7 mouse cellular contexts compared by ENCODE assay signal in genomic region chr14:40966862-40967597, GRCm38 (mm10). TPM values are rescaled to one million over a fixed set of nuclear protein-coding genes. Genes with fewer than 3 reads are reported as not detected.
DNase-seq lines count a peak whose midpoint lies in the region; ATAC-seq lines count a peak whose summit lies in the region.

No protein-coding gene starts in this region.

- peak overlapping the region; percentile 86 for H3K9ac ChIP-seq in intestine, embryonic 15.5 days
- H3K9ac ChIP-seq in midbrain, embryonic 11.5 days (ENCODE audit: low read length): peak overlapping the region; percentile 97

- intact Hi-C loops in left cerebral cortex, postnatal 36 days (cut with DNase I): loop anchor here (5.0 kb wide), 1 partner anchor 45 kb away; the partner anchor contains the start of gene Fam213a

- H3K4me2 ChIP-seq in intestine, embryonic 15.5 days (replicated peaks): peak overlapping the region; percentile 63
- H3K4me2 ChIP-seq in midbrain, embryonic 11.5 days: peak overlapping the region; percentile 83

- H3K9me3 ChIP-seq in intestine, embryonic 15.5 days: no peaks in the 10 kb centered on the region
- H3K9me3 ChIP-seq in midbrain, embryonic 11.5 days (ENCODE audit: control insufficient read depth, low read length): no peaks in the 10 kb centered on the region

- no peaks in the 10 kb centered on the region for H3K36me3 ChIP-seq in intestine, embryonic 15.5 days
- no peaks in the 10 kb centered on the region for H3K36me3 ChIP-seq in midbrain, embryonic 11.5 days (ENCODE audit: control insufficient read depth, insufficient read depth, low read length)

- DNase-seq in adrenal gland, adult 18-20 months (ENCODE audit: low spot score in 2 of 2): peak; percentile 97 to 98
- DNase-seq in embryo, embryonic 11 days: peak; percentile 98
- peak; percentile 97 for DNase-seq in gastrocnemius, postnatal 25 days
- DNase-seq in left cerebral cortex, postnatal 36 days (ENCODE audit: low spot score in 2 of 2): peak; percentile 93 to 95
- DNase-seq in midbrain, embryonic 11.5 days (ENCODE audit: low spot score, missing footprints): peak; percentile 99
- peak; percentile 98 for DNase-seq in skeletal muscle tissue, adult 2 months (ENCODE audit: low read depth, low spot score)

- H3K4me3 ChIP-seq in intestine, embryonic 15.5 days (replicated peaks): peak overlapping the region; percentile 76
- H3K4me3 ChIP-seq in midbrain, embryonic 11.5 days (ENCODE audit: low read depth, low read length): peak overlapping the region; percentile 90

- H3K27ac ChIP-seq in intestine, embryonic 15.5 days: peak overlapping the region; percentile 66
- H3K27ac ChIP-seq in midbrain, embryonic 11.5 days (ENCODE audit: low read depth, low read length): peak overlapping the region; percentile 60

- peak; percentile 94 for ATAC-seq in intestine, embryonic 15.5 days
- ATAC-seq in midbrain, embryonic 11.5 days (ENCODE audit: low FRiP score): peak; percentile 94

- H3K27me3 ChIP-seq in intestine, embryonic 15.5 days (replicated peaks): no peaks in the 10 kb centered on the region
- H3K27me3 ChIP-seq in midbrain, embryonic 11.5 days (ENCODE audit: control insufficient read depth, insufficient read depth, low read length): no peaks in the 10 kb centered on the region

- peaks cover 33% of the 10 kb centered on the region for H3K4me1 ChIP-seq in intestine, embryonic 15.5 days (replicated peaks)
- H3K4me1 ChIP-seq in midbrain, embryonic 11.5 days (ENCODE audit: control insufficient read depth, insufficient read depth, low read length): peaks cover 31% of the 10 kb centered on the region

- under 1% methylated on average over 49 of the region's 62 CpGs for WGBS in intestine, embryonic 15.5 days
- 0% methylated on average over 36 of the region's 62 CpGs for WGBS in midbrain, embryonic 11.5 days

RNA-seq across cellular contexts. Expression of gene Tspan14, which starts 0.4 kb away (rescaled TPM):
- 10 to 100 TPM; 33.7 to 35.0 TPM for total RNA-seq in adrenal gland, adult 18-20 months (2021)
- total RNA-seq in gastrocnemius, postnatal 25 days (2021): 10 to 100 TPM; 10.4 to 12.3 TPM
- 56.8 and 61.0 TPM in 2 replicates for polyA plus RNA-seq in intestine, embryonic 15.5 days (2015; fragmentation: Nextera tagmentation; extraction: Ambion mirVana)
- total RNA-seq in left cerebral cortex, postnatal 36 days (2021): 10 to 100 TPM; 54.2 to 56.6 TPM
- polyA plus RNA-seq in midbrain, embryonic 11.5 days (2014; fragmentation: Nextera tagmentation; extraction: Ambion mirVana): 99.5 and 101 TPM in 2 replicates

RNA-seq across cellular contexts. Expression of gene Fam213a, which starts 46.6 kb away (rescaled TPM):
- 100 to 1,000 TPM; 109 to 216 TPM for total RNA-seq in adrenal gland, adult 18-20 months (2021)
- 10 to 100 TPM; 15.6 to 18.9 TPM for total RNA-seq in gastrocnemius, postnatal 25 days (2021)
- polyA plus RNA-seq in intestine, embryonic 15.5 days (2015; fragmentation: Nextera tagmentation; extraction: Ambion mirVana): 51.6 and 54.4 TPM in 2 replicates
- total RNA-seq in left cerebral cortex, postnatal 36 days (2021): 100 to 1,000 TPM; 118 to 125 TPM
- polyA plus RNA-seq in midbrain, embryonic 11.5 days (2014; fragmentation: Nextera tagmentation; extraction: Ambion mirVana): 44.7 and 50.4 TPM in 2 replicates

Comparison
In these comparisons a context has a peak if more than half of its experiments do, and no peak if none do; other contexts are left out.
1. Peak in every context shown above with its lines: DNase-seq, ATAC-seq, H3K4me3 ChIP-seq and H3K27ac ChIP-seq.
2. RNA of gene Fam213a, which starts 46.6 kb away (total RNA-seq): 109 to 216 TPM in adrenal gland, adult 18-20 months and 118 to 125 TPM in left cerebral cortex, postnatal 36 days; 15.6 to 18.9 TPM in gastrocnemius, postnatal 25 days; every median in the first group is over 4 times any median in the second.